Mouse (Mus musculus): ENCODE measurements around the gene Hvcn1. TPM values are rescaled to one million over a fixed set of nuclear protein-coding genes. Genes with fewer than 3 reads are reported as not detected.
A peak's percentile ranks its signal among the peaks of the same experiment; 100 is the strongest.

The Hvcn1 gene
- polyA plus RNA-seq, 1 experiment from 2014 or later = 8.4 TPM

DNA sequence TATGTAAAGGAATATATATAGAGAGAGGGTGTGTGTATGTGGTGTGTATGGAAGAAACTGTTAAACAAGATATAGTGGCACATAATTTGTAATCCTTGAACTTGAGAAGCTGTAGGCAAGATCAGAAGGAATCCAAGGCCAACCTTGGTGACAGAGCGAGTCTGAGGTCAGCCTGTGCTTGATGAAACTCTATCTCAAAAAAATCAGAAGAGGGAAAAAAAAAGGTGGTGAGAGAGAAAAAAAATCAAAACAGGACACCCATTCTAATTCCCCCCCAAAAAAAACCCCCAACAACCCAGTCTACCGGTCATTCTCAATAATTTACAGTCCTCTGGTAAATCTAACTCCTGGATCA is 77.2 kb downstream of the Hvcn1 start:
- H3K4me2 ChIP-seq = peak overlapping the region; percentile 36; the same call in 1 of the 2 replicates
- 0 out of 2 replicates have a peak, but pooled peaks have one; percentile 4 for ATAC-seq (ENCODE audit: low FRiP score)
- peak overlapping the region; percentile 99 for H3K4me3 ChIP-seq (replicated peaks)
- no peak overlapping the region for H3K27ac ChIP-seq
- WGBS = 27% methylated on average over 2 of the region's 2 CpGs
- no peaks in the 10 kb centered on the region for H3K9me3 ChIP-seq
- peaks cover 16% of the 10 kb centered on the region for H3K36me3 ChIP-seq (replicated peaks)
- no peak overlapping the region for H3K9ac ChIP-seq
- peaks cover 5% of the 10 kb centered on the region for H3K27me3 ChIP-seq
- peaks cover 25% of the 10 kb centered on the region for H3K4me1 ChIP-seq

DNA sequence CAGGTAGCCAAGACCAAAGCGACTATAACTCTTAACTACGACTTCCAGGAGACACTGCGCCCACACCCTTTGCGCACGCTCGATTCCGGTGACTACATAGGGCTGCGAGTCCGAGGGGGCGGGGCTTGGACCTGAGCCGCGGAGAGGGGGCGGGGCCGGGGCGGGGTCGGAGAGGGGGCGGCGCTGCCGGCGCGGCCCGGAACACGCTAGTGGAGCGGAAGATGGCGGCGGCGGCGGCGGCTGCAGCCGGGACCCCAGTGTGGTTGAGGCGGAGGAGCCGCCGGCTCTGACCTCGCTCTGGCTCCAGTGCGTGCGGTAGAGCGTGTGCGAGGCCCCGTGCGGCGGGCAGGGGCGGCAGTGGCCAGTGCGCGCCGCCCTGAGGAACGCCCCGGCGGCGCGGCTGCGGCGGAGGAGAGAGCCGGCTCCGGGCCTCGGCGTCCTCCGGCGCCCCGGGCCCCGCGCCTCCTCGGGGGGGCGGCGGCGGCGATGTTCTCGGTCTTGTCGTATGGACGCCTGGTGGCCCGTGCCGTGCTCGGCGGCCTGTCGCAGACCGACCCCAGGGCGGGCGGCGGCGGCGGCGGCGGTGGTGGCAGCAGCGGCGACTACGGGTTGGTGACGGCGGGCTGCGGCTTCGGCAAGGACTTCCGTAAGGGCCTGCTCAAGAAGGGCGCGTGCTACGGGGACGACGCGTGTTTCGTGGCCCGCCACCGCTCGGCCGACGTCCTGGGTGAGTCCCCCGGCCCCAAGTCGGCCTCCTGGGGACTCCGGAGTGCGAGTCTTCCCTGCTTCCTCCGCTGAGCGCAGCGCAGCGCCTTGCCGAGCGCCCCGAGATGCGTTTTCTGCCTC is 77.8 kb downstream of the Hvcn1 start, which contains the start of gene Pptc7:
Pptc7 (plus strand) TSS at position 183 of the 846 bp plus-strand sequence.
- H3K9ac ChIP-seq = peak within 1 kb of the TSS; percentile 94
- H3K9me3 ChIP-seq = no peaks in the 10 kb centered on the region
- ATAC-seq (ENCODE audit: low FRiP score) = peak; percentile 94
- WGBS = under 1% methylated on average over 98 of the region's 114 CpGs
- H3K36me3 ChIP-seq (replicated peaks) = peaks cover 16% of the 10 kb centered on the region
- peaks cover 25% of the 10 kb centered on the region for H3K4me1 ChIP-seq
- peak within 1 kb of the TSS; percentile 99 for H3K4me3 ChIP-seq (replicated peaks)
- H3K4me2 ChIP-seq = peak within 1 kb of the TSS; percentile 99
- peak within 1 kb of the TSS; percentile 87 for H3K27ac ChIP-seq
- H3K27me3 ChIP-seq = peaks cover 5% of the 10 kb centered on the region

GRCm38 (mm10) chr5:122285029-122285766 is 78.6 kb downstream of the Hvcn1 start:
- Histone ChIP-seq H3K4me1 (peaks cover 25% of the 10 kb centered on the region), H3K4me3 (replicated peaks) (peak overlapping the region; percentile 99), H3K27ac (peak overlapping the region; percentile 87), H3K27me3 (peaks cover 5% of the 10 kb centered on the region), H3K36me3 (replicated peaks) (peaks cover 16% of the 10 kb centered on the region), H3K9ac (peak overlapping the region; percentile 94), H3K9me3 (0 out of 2 replicates have a peak, but pooled peaks cover 7% of the 10 kb centered on the region), H3K4me2 (peak overlapping the region; percentile 99)
- ATAC-seq (ENCODE audit: low FRiP score) = peak; percentile 18; the same call in 1 of the 2 replicates
- 1% methylated on average over 34 of the region's 34 CpGs for WGBS

GRCm38 (mm10) chr5:122285767-122286150 is 79.2 kb downstream of the Hvcn1 start:
- Histone ChIP-seq H3K4me3 (replicated peaks) (peak overlapping the region; percentile 99), H3K9me3 (0 out of 2 replicates have a peak, but pooled peaks cover 7% of the 10 kb centered on the region), H3K27ac (no peak overlapping the region), H3K4me2 (peak overlapping the region; percentile 99), H3K27me3 (peaks cover 3% of the 10 kb centered on the region), H3K4me1 (peaks cover 20% of the 10 kb centered on the region), H3K36me3 (replicated peaks) (peaks cover 16% of the 10 kb centered on the region), H3K9ac (peak overlapping the region; percentile 94)
- ATAC-seq (ENCODE audit: low FRiP score) = no peak
- WGBS = 60% methylated on average over 7 of the region's 7 CpGs

DNA sequence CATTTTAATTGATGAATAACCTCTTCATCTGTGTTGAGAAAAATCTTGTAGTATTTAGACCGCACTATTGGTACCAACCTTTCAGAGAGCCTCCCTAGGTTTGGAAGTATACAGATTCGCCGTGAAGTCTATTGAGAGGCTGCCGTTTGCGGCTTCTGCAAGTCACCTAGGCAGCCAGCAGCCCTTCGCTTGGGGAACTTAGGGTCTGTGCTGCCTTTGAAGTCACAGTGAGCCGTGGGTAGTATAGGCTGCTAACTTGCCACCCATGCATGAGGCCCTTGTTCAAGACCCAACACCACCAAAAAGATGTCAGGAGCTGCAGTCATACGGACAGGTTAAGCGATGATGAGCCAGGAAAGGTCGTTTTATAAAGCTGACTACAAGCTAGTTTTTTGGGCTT is 79.6 kb downstream of the Hvcn1 start:
- Histone ChIP-seq H3K9me3 (0 out of 2 replicates have a peak, but pooled peaks cover 7% of the 10 kb centered on the region), H3K27ac (no peak overlapping the region), H3K36me3 (replicated peaks) (peaks cover 16% of the 10 kb centered on the region), H3K9ac (no peak overlapping the region), H3K4me1 (peaks cover 16% of the 10 kb centered on the region), H3K4me3 (replicated peaks) (no peak overlapping the region), H3K4me2 (peak overlapping the region; percentile 99), H3K27me3 (no peaks in the 10 kb centered on the region)
- WGBS = 87% methylated on average over 10 of the region's 10 CpGs
- ATAC-seq (ENCODE audit: low FRiP score) = no peak

GRCm38 (mm10) chr5:122287026-122287425 is 80.4 kb downstream of the Hvcn1 start:
- no peak overlapping the region for H3K9ac ChIP-seq
- 0 out of 2 replicates have a peak, but pooled peaks cover 7% of the 10 kb centered on the region for H3K9me3 ChIP-seq
- no peak overlapping the region for H3K4me2 ChIP-seq
- no peak overlapping the region for H3K4me3 ChIP-seq (replicated peaks)
- no peak overlapping the region for H3K27ac ChIP-seq
- H3K4me1 ChIP-seq = peaks cover 22% of the 10 kb centered on the region
- no peak for ATAC-seq (ENCODE audit: low FRiP score)
- WGBS = 94% methylated on average over 4 of the region's 4 CpGs
- H3K27me3 ChIP-seq = no peaks in the 10 kb centered on the region
- H3K36me3 ChIP-seq (replicated peaks) = peaks cover 16% of the 10 kb centered on the region

DNA sequence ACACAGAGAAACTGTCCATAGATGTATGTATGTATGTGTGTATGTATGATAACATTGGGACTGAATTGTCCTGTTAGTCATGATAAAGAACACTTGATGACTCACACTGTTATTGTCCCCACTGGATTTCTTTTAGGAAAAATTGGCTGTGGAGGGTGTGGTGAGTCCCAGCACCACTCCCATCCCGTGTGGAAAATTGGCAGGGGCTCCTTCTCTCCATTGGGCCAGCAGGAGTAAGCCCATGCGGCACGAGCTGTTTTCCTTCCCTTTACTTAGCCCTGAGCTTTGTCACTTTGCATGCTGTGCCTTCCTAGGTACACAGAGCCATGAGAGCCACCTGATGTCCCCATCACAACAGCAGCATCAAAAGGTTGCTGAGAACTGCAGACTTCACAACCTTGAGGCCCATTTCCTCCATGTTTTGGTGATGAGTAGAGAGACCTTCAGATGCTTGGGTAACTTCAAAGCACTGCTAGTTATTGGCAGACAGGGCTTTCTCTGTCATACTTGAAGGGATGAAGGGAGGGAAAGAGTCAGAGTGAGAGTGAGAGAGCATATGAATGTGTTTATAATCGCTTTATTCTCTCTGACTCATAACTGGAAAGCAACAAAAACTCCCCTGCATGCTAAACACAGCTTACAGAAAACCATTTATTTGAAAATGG is 81.7 kb downstream of the Hvcn1 start:
- ATAC-seq (ENCODE audit: low FRiP score) = no peak
- Histone ChIP-seq H3K4me2 (no peak overlapping the region), H3K27ac (no peak overlapping the region), H3K9ac (no peak overlapping the region), H3K4me3 (replicated peaks) (no peak overlapping the region), H3K27me3 (no peaks in the 10 kb centered on the region), H3K36me3 (replicated peaks) (peaks cover 16% of the 10 kb centered on the region), H3K9me3 (0 out of 2 replicates have a peak, but pooled peaks cover 7% of the 10 kb centered on the region), H3K4me1 (peaks cover 31% of the 10 kb centered on the region)
- WGBS = 87% methylated on average over 4 of the region's 4 CpGs

GRCm38 (mm10) chr5:122291149-122291548 is 84.5 kb downstream of the Hvcn1 start:
- Histone ChIP-seq H3K9me3 (0 out of 2 replicates have a peak, but pooled peaks cover 7% of the 10 kb centered on the region), H3K4me2 (no peak overlapping the region), H3K9ac (no peak overlapping the region), H3K36me3 (replicated peaks) (peaks cover 16% of the 10 kb centered on the region), H3K27ac (no peak overlapping the region), H3K4me3 (replicated peaks) (no peak overlapping the region), H3K4me1 (peaks cover 39% of the 10 kb centered on the region), H3K27me3 (no peaks in the 10 kb centered on the region)
- 65% methylated on average over 6 of the region's 6 CpGs for WGBS
- ATAC-seq (ENCODE audit: low FRiP score) = no peak

Other genes starting within 250 kb of the Hvcn1 start
- gene Cux2, start 156.7 kb upstream of the Hvcn1 start, polyA plus RNA-seq (2016; fragmentation: Nextera tagmentation; extraction: Ambion mirVana) = 13.7 and 14.0 TPM in 2 replicates
- 1.5 and 2.5 TPM in 2 replicates for gene Myl2, start 105.9 kb upstream of the Hvcn1 start, polyA plus RNA-seq (2016; fragmentation: Nextera tagmentation; extraction: Ambion mirVana)
- gene Ccdc63, start 66.0 kb upstream of the Hvcn1 start, polyA plus RNA-seq (2016; fragmentation: Nextera tagmentation; extraction: Ambion mirVana) = not detected in 2 replicates
- 324 and 337 TPM in 2 replicates for gene Ppp1cc, start 48.5 kb upstream of the Hvcn1 start, polyA plus RNA-seq (2016; fragmentation: Nextera tagmentation; extraction: Ambion mirVana)
- 4.4 and 5.5 TPM in 2 replicates for gene Tctn1, start 57.7 kb downstream of the Hvcn1 start, polyA plus RNA-seq (2016; fragmentation: Nextera tagmentation; extraction: Ambion mirVana)
- gene Pptc7, start 77.6 kb downstream of the Hvcn1 start, polyA plus RNA-seq (2016; fragmentation: Nextera tagmentation; extraction: Ambion mirVana) = 9.6 and 10.7 TPM in 2 replicates
- 12.7 and 15.8 TPM in 2 replicates for gene Rad9b, start 147.4 kb downstream of the Hvcn1 start, polyA plus RNA-seq (2016; fragmentation: Nextera tagmentation; extraction: Ambion mirVana)
- gene Vps29, start 147.6 kb downstream of the Hvcn1 start, polyA plus RNA-seq (2016; fragmentation: Nextera tagmentation; extraction: Ambion mirVana) = 174 and 186 TPM in 2 replicates
- 60.5 and 62.6 TPM in 2 replicates for gene Gpn3, start 165.1 kb downstream of the Hvcn1 start, polyA plus RNA-seq (2016; fragmentation: Nextera tagmentation; extraction: Ambion mirVana)
- 106 and 115 TPM in 2 replicates for gene Fam216a, start 165.6 kb downstream of the Hvcn1 start, polyA plus RNA-seq (2016; fragmentation: Nextera tagmentation; extraction: Ambion mirVana)
- 111 and 128 TPM in 2 replicates for gene Arpc3, start 185.1 kb downstream of the Hvcn1 start, polyA plus RNA-seq (2016; fragmentation: Nextera tagmentation; extraction: Ambion mirVana)
- 49.2 and 50.5 TPM in 2 replicates for gene Anapc7, start 214.9 kb downstream of the Hvcn1 start, polyA plus RNA-seq (2016; fragmentation: Nextera tagmentation; extraction: Ambion mirVana)